Mouse (Mus musculus) intestine, embryonic 14.5 days (tissue): Measurements from ENCODE around the gene Fbln5. TPM values are rescaled to one million over a fixed set of nuclear protein-coding genes. Genes with fewer than 3 reads are reported as not detected.
A peak's percentile ranks its signal among the peaks of the same experiment; 100 is the strongest.

ENCODE experiments used
- ATAC-seq: fragments of 200-750 bp; cut with Nextera tagmentation; replicated peaks from 2 replicates; pipeline ENCODE4 v1.8.0; 2017; ENCODE audit warnings: low read depth, moderate number of reproducible peaks, moderate TSS enrichment, moderate library complexity; ENCODE audit not compliant: low FRiP score, low TSS enrichment
- DNase-seq: peaks from one replicate; pipeline ENCODE4 v3.0.0-alpha.2; 2018; ENCODE audit warnings: low spot score
- H3K27ac ChIP-seq: fragments of 300-500 bp; sonication (generic); 2 replicates; pipeline ENCODE4 v1.5.1; 2014; ENCODE audit warnings: low read depth, mild to moderate bottlenecking, control low read depth
- H3K27me3 ChIP-seq: fragments of 300-500 bp; sonication (generic); replicated peaks from 2 replicates; pipeline ENCODE4 v1.6.1; 2014; ENCODE audit warnings: low read length, control low read depth; ENCODE audit not compliant: control insufficient read depth, insufficient read depth
- H3K36me3 ChIP-seq: fragments of 300-500 bp; sonication (generic); 2 replicates; pipeline ENCODE4 v1.6.1; 2014; ENCODE audit warnings: low read length, control low read depth; ENCODE audit not compliant: control insufficient read depth, insufficient read depth
- H3K4me1 ChIP-seq: fragments of 300-500 bp; sonication (generic); replicated peaks from 2 replicates; pipeline ENCODE4 v1.6.1; 2014; ENCODE audit warnings: low read length, control low read depth, mixed read lengths; ENCODE audit not compliant: control insufficient read depth, insufficient read depth
- H3K4me2 ChIP-seq: fragments of 300-500 bp; sonication (generic); 2 replicates; pipeline ENCODE4 v1.6.1; 2014; ENCODE audit warnings: low read length
- H3K4me3 ChIP-seq: fragments of 300-500 bp; sonication (generic); 2 replicates; pipeline ENCODE4 v1.5.1; 2014; ENCODE audit warnings: low read depth, low read length, control low read depth, mixed read lengths
- H3K9ac ChIP-seq: fragments of 300-500 bp; sonication (generic); 2 replicates; pipeline ENCODE4 v1.6.1; 2014; ENCODE audit warnings: mild to moderate bottlenecking, low read length
- H3K9me3 ChIP-seq: fragments of 300-500 bp; sonication (generic); 2 replicates; pipeline ENCODE4 v1.6.1; 2016; ENCODE audit warnings: low read length, control low read depth; ENCODE audit not compliant: control insufficient read depth
- WGBS: fragments of 180-500 bp; shearing (Covaris S2); extraction: QIAGEN DNeasy Blood & Tissue Kit; methylation state at CpG from one replicate; pipeline ENCODE4 v1.1.7; 2014; 5-methylcytosine and 5-hydroxymethylcytosine counted together
- polyA plus RNA-seq: library from polyadenylated mRNA; unstranded; fragments of >200 nt; fragmentation: Nextera tagmentation; extraction: Ambion mirVana; gene quantifications from 2 replicates; pipeline ENCODE4 v1.2.1, GENCODE M21; 2014

The Fbln5 gene
- polyA plus RNA-seq, 1 experiment from 2014 or later = 42.4 TPM

GRCm38 (mm10) chr12:101798189-101798922 is 20.5 kb downstream of the Fbln5 start:
- H3K9ac ChIP-seq = no peak overlapping the region
- no peaks in the 10 kb centered on the region for H3K9me3 ChIP-seq
- H3K4me3 ChIP-seq = no peak overlapping the region
- no peaks in the 10 kb centered on the region for H3K27me3 ChIP-seq
- H3K36me3 ChIP-seq = no peaks in the 10 kb centered on the region
- no peak overlapping the region for H3K27ac ChIP-seq
- WGBS = 70% methylated on average over 7 of the region's 7 CpGs
- H3K4me1 ChIP-seq = no peaks in the 10 kb centered on the region
- DNase-seq (no peak), ATAC-seq (no peak)
- H3K4me2 ChIP-seq = no peak overlapping the region

GRCm38 (mm10) chr12:101794458-101794857 is 24.4 kb downstream of the Fbln5 start:
- no peak overlapping the region for H3K4me2 ChIP-seq
- H3K4me3 ChIP-seq = no peak overlapping the region
- H3K27ac ChIP-seq = no peak overlapping the region
- ATAC-seq (no peak), DNase-seq (no peak)
- H3K36me3 ChIP-seq = no peaks in the 10 kb centered on the region
- H3K9me3 ChIP-seq = no peaks in the 10 kb centered on the region
- no peaks in the 10 kb centered on the region for H3K27me3 ChIP-seq
- H3K9ac ChIP-seq = no peak overlapping the region
- WGBS = 83% methylated on average over 3 of the region's 3 CpGs
- H3K4me1 ChIP-seq = no peaks in the 10 kb centered on the region

- Histone ChIP-seq H3K36me3 (no peaks in the 10 kb centered on the region), H3K9me3 (no peaks in the 10 kb centered on the region), H3K27ac (no peak overlapping the region), H3K27me3 (no peaks in the 10 kb centered on the region), H3K4me3 (no peak overlapping the region), H3K4me1 (no peaks in the 10 kb centered on the region), H3K9ac (no peak overlapping the region), H3K4me2 (no peak overlapping the region)
- 84% methylated on average over 5 of the region's 5 CpGs for WGBS
- DNase-seq = no peak
- no peak for ATAC-seq
Measured at GRCm38 (mm10) chr12:101793221-101793621, 25.6 kb downstream of the Fbln5 start.

GRCm38 (mm10) chr12:101792684-101793083 is 26.2 kb downstream of the Fbln5 start:
- Histone ChIP-seq H3K4me2 (no peak overlapping the region), H3K9ac (no peak overlapping the region), H3K9me3 (no peaks in the 10 kb centered on the region), H3K27ac (no peak overlapping the region), H3K27me3 (no peaks in the 10 kb centered on the region), H3K36me3 (no peaks in the 10 kb centered on the region), H3K4me3 (no peak overlapping the region), H3K4me1 (no peaks in the 10 kb centered on the region)
- ATAC-seq = no peak
- WGBS = 88% methylated on average over 4 of the region's 4 CpGs
- DNase-seq = no peak

GRCm38 (mm10) chr12:101789767-101790166 is 29.1 kb downstream of the Fbln5 start:
- Histone ChIP-seq H3K4me2 (no peak overlapping the region), H3K27ac (no peak overlapping the region), H3K9me3 (no peaks in the 10 kb centered on the region), H3K4me3 (no peak overlapping the region), H3K9ac (no peak overlapping the region), H3K27me3 (no peaks in the 10 kb centered on the region), H3K4me1 (no peaks in the 10 kb centered on the region), H3K36me3 (no peaks in the 10 kb centered on the region)
- 88% methylated on average over 3 of the region's 3 CpGs for WGBS
- ATAC-seq (no peak), DNase-seq (no peak)

- DNase-seq (no peak), ATAC-seq (no peak)
- H3K27ac ChIP-seq = no peak overlapping the region
- H3K27me3 ChIP-seq = no peaks in the 10 kb centered on the region
- no peak overlapping the region for H3K4me3 ChIP-seq
- no peak overlapping the region for H3K9ac ChIP-seq
- no peaks in the 10 kb centered on the region for H3K36me3 ChIP-seq
- no peaks in the 10 kb centered on the region for H3K9me3 ChIP-seq
- H3K4me2 ChIP-seq = no peak overlapping the region
- WGBS = 91% methylated on average over 3 of the region's 3 CpGs
- H3K4me1 ChIP-seq = no peaks in the 10 kb centered on the region
Measured at GRCm38 (mm10) chr12:101789250-101789649, 29.6 kb downstream of the Fbln5 start.

- 40% methylated on average over 2 of the region's 2 CpGs for WGBS
- Histone ChIP-seq H3K9ac (no peak overlapping the region), H3K9me3 (no peaks in the 10 kb centered on the region), H3K4me3 (no peak overlapping the region), H3K4me1 (no peaks in the 10 kb centered on the region), H3K36me3 (no peaks in the 10 kb centered on the region), H3K4me2 (no peak overlapping the region), H3K27ac (no peak overlapping the region), H3K27me3 (no peaks in the 10 kb centered on the region)
- no peak for DNase-seq
- 0 out of 2 replicates have a peak, but pooled peaks have one; percentile 32 for ATAC-seq
Measured at GRCm38 (mm10) chr12:101782787-101783186, 36.1 kb downstream of the Fbln5 start.

- H3K4me3 ChIP-seq = no peak overlapping the region
Measured at GRCm38 (mm10) chr12:101780915-101781314, 37.9 kb downstream of the Fbln5 start.

More at GRCm38 (mm10) chr12:101780915-101781314, 37.9 kb downstream of the Fbln5 start:
- no peaks in the 10 kb centered on the region for H3K27me3 ChIP-seq
- no peaks in the 10 kb centered on the region for H3K36me3 ChIP-seq
- no peak overlapping the region for H3K9ac ChIP-seq
- H3K4me1 ChIP-seq = no peaks in the 10 kb centered on the region
- no peaks in the 10 kb centered on the region for H3K9me3 ChIP-seq
- no peak for DNase-seq
- 74% methylated on average over 5 of the region's 5 CpGs for WGBS
- no peak overlapping the region for H3K27ac ChIP-seq
- ATAC-seq = no peak
- H3K4me2 ChIP-seq = no peak overlapping the region
